Mouse (Mus musculus): ENCODE data around the gene Lin54. TPM values are rescaled to one million over a fixed set of nuclear protein-coding genes. Genes with fewer than 3 reads are reported as not detected.

Lin54 gene
- 1 to 10 TPM; 5.6 to 6.1 TPM for total RNA-seq (2021)
- long read RNA-seq, experiment 1, full-length matches to known transcripts = 6 of 7 reads
- long read RNA-seq, experiment 1, partial matches to known transcripts = 1 of 7 reads
- long read RNA-seq, experiment 1, other reads (novel, unspliced or antisense) = 0 of 7 reads
- long read RNA-seq, experiment 2, full-length matches to known transcripts = 1 of 3 reads
- long read RNA-seq, experiment 2, partial matches to known transcripts = 2 of 3 reads
- long read RNA-seq, experiment 2, other reads (novel, unspliced or antisense) = 0 of 3 reads

- DNase-seq = peak; percentile 88 to 93
These were observed at the start of gene Lin54 for GRCm38 (mm10) chr5:100500458-100500961. TSS of gene Lin54 (minus strand) at chr5:100500639.

GRCm38 (mm10) chr5:100550151-100550550 lies 49.7 kb upstream of the Lin54 start:
- no peak for DNase-seq

GRCm38 (mm10) chr5:100549311-100549710 lies 48.9 kb upstream of the Lin54 start:
- no peak for DNase-seq

- DNase-seq = no peak
These were observed 47.8 kb upstream of the Lin54 start for GRCm38 (mm10) chr5:100548236-100548635.

- DNase-seq = peak in 1 of 2 experiments; percentile 39
These were observed 46.0 kb upstream of the Lin54 start for GRCm38 (mm10) chr5:100546294-100547080.

- peak; percentile 33 to 55 for DNase-seq
These were observed 36.2 kb upstream of the Lin54 start for GRCm38 (mm10) chr5:100536638-100537037.

GRCm38 (mm10) chr5:100535826-100536225 lies 35.4 kb upstream of the Lin54 start:
- DNase-seq = no peak

- peak; percentile 42 to 67 for DNase-seq
These were observed 25.7 kb upstream of the Lin54 start for GRCm38 (mm10) chr5:100526164-100526563.

GRCm38 (mm10) chr5:100525620-100526019 lies 25.2 kb upstream of the Lin54 start:
- DNase-seq = no peak

GRCm38 (mm10) chr5:100524921-100525320 lies 24.5 kb upstream of the Lin54 start:
- no peak for DNase-seq

GRCm38 (mm10) chr5:100523331-100523730 lies 22.9 kb upstream of the Lin54 start:
- no peak for DNase-seq

- DNase-seq = no peak
These were observed 19.8 kb upstream of the Lin54 start for GRCm38 (mm10) chr5:100520223-100520622.

- DNase-seq = no peak
These were observed 18.6 kb upstream of the Lin54 start for GRCm38 (mm10) chr5:100519027-100519411.

GRCm38 (mm10) chr5:100518049-100519026 lies 17.9 kb upstream of the Lin54 start, which contains the start of gene Cops4:
TSS of gene Cops4 (plus strand) at chr5:100518309.
- peak; percentile 97 to 99 for DNase-seq

- DNase-seq = no peak
These were observed 12.1 kb upstream of the Lin54 start for GRCm38 (mm10) chr5:100512576-100512975.

GRCm38 (mm10) chr5:100509247-100509646 lies 8.8 kb upstream of the Lin54 start:
- DNase-seq = no peak

- no peak for DNase-seq
These were observed 828 bp upstream of the Lin54 start for GRCm38 (mm10) chr5:100501267-100501666.

- DNase-seq = peak; percentile 17 to 42
These were observed 571 bp downstream of the Lin54 start for GRCm38 (mm10) chr5:100499831-100500304.

GRCm38 (mm10) chr5:100499243-100499642 lies 1.2 kb downstream of the Lin54 start:
- DNase-seq = no peak

- peak; percentile 81 to 87 for DNase-seq
These were observed 1.8 kb downstream of the Lin54 start for GRCm38 (mm10) chr5:100498436-100499180.

GRCm38 (mm10) chr5:100491704-100492103 lies 8.7 kb downstream of the Lin54 start:
- no peak for DNase-seq

Data from heart, adult 18-20 months (tissue).